Mouse (Mus musculus) erythroblast, embryonic 14.5 days (primary cell): ENCODE data around the gene Macrod1.

Experiments used
- GATA1 ChIP-seq: IDR thresholded peaks from 2 replicates; pipeline ENCODE4 v1.6.1; 2012; ENCODE audit warnings: low read length, inconsistent platforms, mixed read lengths
- TAL1 ChIP-seq: IDR thresholded peaks from 3 replicates; pipeline ENCODE4 v1.6.1; 2012; ENCODE audit warnings: low read length, inconsistent platforms, mixed read lengths

DNA sequence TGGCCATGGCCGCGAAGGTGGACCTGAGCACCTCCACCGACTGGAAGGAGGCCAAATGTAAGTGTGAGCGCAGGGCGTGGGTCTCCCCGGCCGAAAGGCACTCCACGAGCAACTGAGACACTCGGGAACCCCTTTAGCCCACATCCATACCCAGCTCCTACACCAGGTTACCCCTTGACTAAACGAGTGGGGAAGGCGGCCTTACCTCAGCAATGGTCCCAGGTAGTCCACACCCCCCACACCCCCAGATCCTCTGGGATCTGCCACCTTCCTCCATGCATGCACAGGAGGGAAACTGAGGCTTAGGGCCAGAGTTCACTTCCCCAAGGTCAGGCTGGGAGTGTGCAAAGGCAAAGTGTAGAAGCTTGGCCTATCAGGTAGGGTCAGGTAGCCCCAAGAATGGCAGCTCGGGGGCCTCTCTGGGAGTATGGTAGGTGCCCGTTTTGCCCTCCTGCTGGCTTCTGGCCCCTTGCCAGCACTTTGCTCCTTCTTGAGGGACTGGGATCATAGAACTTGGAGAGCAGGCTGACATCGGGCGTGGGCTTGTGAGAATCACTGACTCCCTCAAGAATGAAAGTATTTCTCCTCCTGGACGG is 614 bp downstream of the Macrod1 start:
- TF ChIP-seq TAL1 (no peak), GATA1 (no peak)
